Mouse (Mus musculus) adrenal gland, adult 8-10 months (tissue): ENCODE data around the gene Socs1. TPM values are rescaled to one million over a fixed set of nuclear protein-coding genes. Genes with fewer than 3 reads are reported as not detected.
"Not testable (repeated sequence)": the region's sequence is repeated elsewhere in the genome, so short reads cannot be mapped to it uniquely, and the experiment has no call there.

Experiments
- DNase-seq: peaks from one replicate; pipeline ENCODE4 v3.0.0; 2022
- total RNA-seq, 4 experiments: library from RNA; stranded (reverse); gene quantifications; 2 replicates each; pipeline ENCODE4 v1.2.4; 2022

Gene Socs1
- total RNA-seq = 10 to 100 TPM in 1 of 4 experiments, 1 to 10 TPM in 3; 2.9 to 14.3 (median 4.2) TPM

DNA sequence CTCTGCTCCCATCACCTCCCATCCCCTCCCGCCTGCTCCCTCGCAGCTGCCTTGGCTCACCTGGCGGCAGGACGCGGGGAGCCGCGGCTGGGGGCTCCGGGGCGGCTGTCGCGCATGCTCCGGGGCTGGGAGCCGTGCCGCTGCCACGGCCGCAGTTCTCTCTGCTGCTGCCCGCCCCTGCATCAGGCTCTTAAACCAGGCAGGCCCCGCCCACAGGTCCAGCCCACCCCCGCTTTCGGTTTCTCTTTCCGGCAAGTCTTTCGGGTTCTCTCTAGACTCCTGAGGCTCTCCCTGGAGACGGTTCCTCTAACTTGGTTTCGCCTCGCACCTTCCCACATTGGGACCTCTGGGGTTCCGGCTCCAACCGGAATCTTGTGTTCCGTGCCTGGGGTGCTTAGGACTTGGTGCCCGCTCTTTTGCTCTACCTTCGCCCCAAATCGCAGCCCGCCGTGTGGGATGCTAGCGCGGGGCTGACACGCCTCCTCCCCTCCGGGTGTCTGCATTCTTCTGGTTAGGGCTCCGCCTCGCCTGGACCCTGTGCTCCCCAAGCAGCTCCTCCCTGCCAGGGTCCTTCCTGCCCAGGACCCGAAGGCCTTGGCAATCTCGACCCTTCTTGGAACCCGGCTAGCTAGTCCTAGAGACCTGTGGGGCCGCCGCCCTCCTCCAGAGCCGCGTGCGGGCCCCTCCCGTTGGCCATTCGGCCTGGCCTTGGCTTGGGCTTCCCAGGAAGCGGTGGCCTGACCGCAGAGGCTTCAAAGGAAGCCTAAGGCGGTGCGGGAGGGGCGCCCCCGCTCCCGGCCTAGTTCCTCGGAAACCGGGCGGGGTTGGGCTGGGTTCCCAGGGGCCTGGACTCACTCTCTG, at the start of gene Socs1:
Gene Socs1 (minus strand): TSS at position 166 of the 861 bp plus-strand sequence.
- DNase-seq = peak; percentile 81

DNA sequence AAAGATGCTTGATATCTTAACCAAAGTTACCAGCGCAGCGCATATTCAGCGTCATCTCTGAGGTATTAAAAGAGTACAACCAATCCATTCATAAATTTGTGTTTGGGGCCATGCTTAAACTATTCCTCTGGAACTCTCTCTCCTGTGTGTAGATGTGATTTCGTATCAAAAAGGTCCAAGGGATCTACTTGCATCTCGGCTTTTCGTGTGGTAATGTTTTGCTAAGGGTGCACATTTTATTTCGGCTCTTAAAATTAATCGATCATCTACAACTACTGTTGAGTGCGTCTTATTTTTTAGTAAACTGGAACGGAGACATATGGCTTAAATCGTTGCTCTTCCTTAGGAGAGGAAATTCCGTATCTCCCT, 49.2 kb upstream of the Socs1 start:
- no peak for DNase-seq

DNA sequence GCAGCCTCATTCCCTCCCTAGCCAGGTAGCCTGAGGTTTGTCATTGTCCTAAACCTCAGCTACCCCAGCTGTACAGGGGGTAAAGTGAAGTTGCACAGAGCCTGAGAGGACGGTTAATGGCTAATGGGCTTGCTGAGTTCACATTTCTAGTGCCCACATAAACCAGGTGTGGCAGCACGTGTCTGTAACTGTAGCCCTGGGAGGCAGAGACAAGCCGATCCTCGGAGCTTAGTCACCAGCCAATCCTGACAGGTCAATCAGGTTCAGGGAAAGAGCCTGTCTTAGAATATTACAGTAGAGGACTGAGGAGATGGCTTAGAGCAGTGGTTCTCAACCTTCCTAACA, 43.1 kb upstream of the Socs1 start:
- no peak for DNase-seq

DNA sequence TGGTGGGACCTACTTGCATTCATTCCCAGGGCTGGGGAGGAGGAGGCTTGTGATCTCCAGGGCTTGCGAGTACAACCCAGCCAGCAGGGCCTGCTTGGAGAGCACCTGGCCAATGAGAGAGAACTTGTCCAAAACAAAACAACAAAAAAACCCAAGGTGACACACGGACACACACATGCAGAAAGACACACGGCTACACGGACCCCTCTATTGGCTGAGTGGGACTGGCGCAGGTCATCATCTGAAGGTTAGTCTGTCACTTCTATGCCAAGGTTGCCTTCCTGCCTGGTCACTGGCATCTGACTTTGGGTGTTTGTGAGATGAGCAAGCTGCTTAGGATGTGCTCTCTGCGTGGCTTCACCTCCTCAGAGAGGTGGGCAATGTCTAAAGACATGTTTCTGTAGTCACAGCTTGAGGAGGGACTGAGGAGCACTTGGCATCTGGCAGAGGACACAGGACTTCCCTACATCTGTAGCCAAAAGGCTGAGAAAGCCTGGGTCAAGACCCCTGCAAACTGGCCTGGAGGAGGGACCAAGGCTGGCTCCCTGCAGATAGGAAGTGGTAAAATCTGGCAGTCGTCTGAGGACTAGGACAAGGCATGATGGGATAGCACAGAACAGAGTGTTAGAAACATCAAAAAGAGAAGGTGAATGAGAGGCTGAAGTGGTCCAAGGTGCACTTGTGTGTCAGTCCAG, 42.6 kb upstream of the Socs1 start:
- no peak for DNase-seq

DNA sequence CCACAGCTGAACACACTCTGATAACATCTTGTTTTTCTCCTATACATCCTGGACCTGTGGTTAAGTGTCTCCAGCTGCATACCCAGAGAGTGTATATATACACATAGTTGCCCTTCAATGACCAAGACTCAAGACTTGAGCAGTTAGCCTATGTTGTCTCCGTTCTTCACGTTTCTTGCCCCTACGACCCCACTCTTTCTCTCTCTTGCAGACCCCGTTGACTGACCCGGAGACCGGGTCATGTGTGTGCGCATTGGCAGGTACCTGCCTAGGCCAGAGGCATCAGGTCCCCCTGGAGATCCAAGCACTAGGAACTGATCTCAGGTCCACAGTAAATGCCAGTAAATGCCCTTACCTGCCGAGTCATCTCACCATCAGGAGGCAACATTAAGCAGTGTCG, 41.9 kb upstream of the Socs1 start:
- no peak for DNase-seq

DNA sequence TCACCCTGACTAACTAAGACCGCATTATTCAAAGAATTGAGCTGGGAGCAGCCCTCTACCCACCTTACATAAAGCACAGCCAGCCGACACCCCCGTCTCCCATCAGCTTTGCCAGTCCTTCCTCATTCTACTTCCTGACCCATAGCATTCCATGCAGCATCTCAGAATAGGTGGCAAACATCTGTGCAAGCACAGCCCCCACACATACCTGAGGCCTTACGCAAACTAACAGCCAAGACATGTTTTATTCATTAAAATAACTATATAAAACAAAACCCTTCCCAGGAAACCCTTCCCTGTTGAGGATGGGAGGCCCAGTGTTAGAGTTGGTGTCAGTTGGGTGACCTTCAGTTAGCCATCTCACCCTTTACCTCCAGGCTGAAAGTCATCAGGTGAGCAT, 40.5 kb upstream of the Socs1 start:
- no peak for DNase-seq

DNA sequence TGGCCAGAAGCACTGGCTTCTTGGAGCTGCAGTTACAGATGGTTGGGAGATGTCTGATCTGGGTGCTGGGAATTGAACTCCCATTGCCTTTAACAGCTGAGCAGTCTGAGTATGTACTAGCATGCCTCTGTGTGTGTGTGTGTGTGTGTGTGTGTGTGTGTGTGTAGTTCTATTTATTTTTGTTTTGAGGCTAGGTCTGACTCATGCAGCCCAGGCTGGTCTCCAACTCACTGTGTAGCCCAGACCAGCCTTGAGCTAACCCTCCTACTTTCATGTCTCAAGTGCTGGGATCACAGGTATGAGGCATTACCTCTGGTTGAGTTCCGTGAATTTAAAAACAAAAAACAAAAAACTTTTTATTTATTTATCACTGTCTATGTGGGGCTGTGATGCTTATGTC, 39.2 kb upstream of the Socs1 start:
- no peak for DNase-seq

DNA sequence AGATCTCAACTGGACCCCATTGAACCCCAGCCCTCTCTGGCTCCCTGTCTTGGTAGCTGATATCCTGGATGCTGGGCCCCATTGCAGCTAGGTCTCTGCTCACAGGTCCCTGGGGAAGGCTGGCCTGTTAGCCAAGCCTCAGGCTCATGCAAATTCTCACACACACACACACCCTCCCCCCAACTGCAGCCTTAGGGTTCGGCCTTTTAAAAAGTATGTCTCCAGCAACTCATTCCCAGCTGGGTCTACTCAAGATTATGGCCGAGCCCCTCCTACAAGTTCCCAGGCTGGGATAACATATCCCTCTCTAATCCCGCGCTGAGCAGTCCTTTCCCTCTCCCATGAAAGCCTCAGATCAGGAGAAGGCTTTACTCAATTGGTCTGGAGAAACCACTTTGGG, 36.1 kb upstream of the Socs1 start:
- DNase-seq = no peak

DNA sequence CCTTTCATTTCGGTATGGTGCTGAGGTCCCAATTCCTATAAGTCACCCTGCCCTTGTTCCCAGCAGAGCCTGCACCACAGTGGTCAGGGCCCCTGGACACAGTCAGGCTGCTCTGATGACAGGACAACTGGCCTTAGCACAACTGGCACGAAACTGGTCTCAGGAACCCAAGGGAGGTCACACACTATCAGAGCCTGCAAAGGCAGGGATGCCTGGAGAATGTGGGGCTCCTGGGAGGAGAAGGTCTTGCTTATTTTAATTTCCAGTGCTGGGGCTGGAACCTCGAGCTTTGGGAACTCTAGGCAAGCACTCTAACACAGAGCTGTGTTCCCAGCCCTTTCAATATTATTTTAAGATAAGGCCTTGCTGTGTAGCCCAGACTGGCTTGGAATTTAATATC, 34.6 kb upstream of the Socs1 start:
- DNase-seq = no peak

DNA sequence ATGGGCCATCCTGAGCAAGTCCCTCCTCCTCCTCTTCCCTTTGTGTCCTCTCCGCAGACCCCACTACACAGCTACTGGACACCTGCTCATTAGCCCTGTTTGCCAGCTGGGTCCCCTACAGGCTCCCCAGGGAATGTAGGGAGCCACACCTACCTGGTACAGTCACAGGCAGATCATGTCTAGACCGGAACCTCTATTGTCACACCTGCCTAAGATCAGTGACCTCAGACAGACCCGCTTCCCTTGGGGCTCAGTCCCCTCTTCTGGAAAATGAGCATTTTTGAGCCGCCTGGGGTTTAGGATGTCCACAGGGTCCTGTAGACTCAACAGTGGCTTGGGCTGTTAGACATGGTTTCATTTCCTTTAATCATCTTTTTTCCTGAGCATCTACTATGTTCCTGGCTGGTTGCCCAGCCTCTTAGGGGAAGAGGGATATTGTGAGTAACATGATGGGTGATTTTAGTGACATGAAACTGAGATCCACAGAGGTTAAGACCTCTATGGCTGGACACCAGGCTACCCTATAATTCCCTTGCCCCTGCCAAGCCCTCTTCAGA, 33.3 kb upstream of the Socs1 start:
- no peak for DNase-seq

DNA sequence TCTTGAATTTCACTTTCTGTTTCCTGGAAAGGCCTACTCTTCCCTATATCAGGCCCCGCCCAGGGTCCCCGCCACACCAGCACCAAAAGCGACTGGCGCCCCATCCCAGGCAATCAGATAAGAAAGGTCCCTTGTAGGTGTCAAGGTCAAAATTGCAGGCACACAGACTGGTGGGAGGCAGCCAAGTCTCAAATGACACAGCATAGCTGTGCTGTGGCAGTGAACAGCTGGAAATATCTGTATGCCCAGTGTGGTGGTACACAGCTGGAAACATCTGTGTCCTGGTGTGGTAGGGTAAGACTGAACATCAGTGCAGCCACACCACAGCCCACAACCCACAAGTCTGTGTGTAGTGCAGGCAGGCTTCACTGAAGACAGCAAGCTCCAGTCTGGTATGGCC, 29.5 kb upstream of the Socs1 start:
- no peak for DNase-seq

DNA sequence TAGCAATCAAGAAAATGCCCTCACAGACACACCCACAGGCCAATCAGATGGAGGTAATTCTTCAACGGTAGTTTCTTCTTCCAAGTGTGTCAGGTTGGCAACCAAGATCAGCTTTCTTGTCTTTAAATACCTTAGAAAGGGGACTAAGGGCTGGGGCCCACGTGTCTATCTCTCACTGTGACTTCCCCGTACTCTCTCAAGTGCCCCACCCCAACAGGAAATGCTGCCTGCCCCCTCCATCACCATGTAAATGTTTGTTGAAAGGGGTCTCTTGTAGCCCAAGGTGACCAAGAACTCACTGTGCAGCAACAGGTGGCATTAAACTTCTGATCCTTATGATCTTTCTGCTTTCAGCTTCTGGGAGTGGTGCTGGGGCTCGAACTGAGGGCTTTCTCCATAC, 28.4 kb upstream of the Socs1 start:
- DNase-seq = no peak

DNA sequence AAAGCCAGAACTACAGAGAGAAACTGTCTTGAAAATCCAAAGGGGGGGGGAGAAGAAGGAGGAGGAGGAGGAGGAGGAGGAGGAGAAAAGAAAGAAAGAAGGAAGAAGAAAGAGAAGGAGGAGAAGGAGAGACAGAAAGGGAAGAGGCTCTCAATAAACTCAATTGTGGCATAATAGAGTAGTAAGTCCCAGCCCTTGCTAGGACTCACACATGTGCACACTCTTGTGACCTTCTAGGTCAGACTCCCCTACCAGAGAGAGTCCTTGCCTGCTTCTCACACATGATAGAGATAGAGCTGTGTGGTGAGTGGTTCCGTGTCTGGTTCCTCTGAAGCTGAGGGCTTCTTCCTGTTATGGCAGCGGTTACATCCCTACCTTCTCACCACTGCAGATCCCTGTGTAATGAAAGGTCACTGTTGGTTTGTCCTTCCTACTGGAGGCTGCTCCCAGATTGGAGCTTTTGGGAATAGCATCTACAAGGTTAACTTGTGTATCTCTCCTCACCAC, 27.6 kb upstream of the Socs1 start, which contains the start of gene Gm11172:
Gene Gm11172 (plus strand): TSS at position 51 of the 507 bp plus-strand sequence.
- no peak for DNase-seq

DNA sequence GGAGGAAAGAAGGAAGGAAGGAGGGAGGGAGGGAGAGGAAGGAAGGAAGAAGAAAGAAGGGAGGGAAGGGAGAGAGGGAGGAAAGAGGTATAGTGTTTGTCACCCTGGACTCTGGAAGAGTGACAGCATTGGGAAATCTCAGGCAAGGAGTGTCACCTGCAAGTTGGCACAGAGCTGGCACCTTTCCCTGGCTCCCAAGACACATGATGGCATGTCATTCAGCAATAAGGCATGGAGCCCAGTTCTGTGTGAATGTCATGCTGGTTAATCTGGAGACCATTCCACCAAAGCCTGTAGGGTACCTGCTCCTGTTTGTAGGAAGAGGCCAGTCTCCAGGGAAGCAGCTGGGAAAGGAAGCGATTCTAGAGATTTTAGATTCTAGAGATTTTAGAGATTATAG, 25.0 kb upstream of the Socs1 start:
- DNase-seq = no peak

DNA sequence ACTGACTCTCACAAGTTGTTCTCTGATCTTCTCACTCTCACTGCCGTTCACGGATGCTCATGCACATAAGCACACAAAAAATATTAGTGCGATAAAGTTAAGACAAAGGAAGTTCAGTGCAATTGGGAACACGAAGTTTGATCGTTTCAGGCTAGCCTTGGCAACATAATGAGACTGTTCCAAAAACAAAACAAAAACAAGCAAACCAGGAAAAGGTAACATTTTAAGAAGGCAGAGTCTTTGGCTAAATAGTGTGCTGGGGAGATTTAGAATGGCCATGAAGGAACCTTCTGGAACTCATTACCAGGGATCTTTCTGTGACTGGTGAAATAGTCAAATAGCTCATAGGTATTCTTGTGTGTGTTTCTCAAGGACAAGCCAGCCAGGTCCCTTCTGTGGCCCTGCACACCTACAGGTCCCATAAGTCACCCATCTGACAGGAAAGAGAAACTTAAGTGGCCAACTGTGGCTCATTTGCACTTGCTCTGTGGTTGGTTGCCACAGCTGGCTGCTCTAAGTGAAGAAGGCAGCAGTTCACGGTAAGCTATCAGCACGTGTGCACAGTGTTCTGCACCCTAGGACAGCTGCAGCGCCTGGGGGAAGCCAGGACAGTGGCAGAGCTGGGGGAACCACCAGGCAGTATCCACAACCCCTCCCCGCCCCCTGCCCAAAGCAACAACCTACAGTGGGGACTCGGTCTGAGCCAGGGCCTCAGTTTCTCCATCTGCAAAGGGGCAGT, 20.6 kb upstream of the Socs1 start, which contains the start of gene Prm1:
Gene Prm1 (minus strand): TSS at position 51 of the 739 bp plus-strand sequence.
- no peak for DNase-seq

DNA sequence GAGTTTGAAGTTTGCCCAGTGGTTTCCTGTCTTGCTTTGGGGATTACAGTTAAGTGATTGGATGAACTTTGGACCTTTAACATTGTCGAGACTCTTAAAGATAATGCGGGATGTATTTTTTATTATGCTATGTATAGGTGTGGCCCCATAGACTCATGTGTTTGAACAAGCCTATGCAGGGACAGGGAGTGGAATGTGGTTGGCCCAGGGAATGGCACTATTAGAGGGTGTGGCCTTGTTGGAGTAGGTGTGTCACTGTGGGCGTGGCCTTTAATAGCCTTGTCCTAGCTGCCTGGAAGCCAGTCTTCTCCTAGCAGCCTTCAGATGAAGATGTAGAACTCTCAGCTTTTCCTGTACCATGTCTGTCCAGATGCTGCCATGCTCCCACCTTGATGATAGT, 17.1 kb upstream of the Socs1 start:
- not testable (repeated sequence) for DNase-seq

DNA sequence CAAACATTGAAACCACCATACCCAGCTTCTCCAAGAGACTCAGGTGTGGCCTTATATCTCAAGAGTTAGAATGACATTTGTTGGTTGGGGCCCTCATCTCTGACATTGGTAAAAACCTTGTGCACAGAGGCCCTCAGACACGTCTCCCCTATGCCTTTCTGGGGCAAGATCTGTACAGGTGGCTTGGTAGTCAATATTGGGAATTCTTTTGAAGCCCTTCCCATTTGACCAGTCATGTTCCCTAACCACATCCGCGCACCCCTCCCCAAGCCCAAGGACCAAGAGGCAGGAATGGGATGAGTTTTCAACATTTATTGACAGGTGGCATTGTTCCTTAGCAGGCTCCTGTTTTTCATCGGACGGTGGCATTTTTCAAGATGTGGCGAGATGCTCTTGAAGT, 10.7 kb upstream of the Socs1 start, which contains the start of gene Prm2:
Gene Prm2 (minus strand): TSS at position 101 of the 400 bp plus-strand sequence.
- DNase-seq = no peak

DNA sequence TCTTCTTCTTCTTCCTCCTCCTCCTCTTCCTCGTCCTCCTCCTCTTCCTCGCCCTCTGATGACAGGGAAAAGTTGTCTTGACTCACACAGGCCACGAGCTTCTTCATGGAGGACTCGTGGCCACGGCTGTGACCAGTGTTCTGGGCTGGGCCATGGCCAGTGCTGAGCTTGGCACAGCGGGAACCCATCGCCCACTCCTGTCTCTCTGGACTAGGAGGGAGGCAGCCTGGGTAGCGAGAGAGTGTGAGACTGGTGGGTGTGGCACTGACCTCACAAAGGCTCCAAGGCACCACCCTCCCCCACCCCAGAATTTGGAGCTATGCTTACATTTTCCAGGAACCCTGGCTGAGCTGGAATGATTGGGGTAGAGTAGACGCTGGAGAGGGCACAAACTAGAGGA, 5.4 kb upstream of the Socs1 start, which contains the start of gene Prm3:
Gene Prm3 (minus strand): TSS at position 213 of the 400 bp plus-strand sequence.
- DNase-seq = no peak

DNA sequence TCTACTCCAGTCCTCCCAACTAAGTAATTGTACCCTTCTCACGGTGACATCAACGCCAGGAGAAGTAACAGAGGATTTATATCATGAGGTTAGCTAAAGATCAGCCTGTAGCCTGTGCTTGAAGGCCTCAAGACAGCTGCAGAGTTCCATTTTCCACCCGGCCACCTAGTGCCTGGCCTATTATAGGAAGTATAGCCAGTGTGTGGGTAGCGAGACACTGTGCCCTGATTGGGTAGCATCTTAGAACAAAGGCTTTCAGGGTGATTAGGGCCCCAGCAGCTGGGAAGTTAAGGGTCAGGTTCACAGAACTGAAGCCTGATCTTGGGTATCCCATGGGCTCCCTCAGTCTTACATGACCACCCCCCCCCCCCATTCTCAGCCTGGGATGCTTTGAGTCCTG, 3.5 kb upstream of the Socs1 start:
- DNase-seq = no peak

DNA sequence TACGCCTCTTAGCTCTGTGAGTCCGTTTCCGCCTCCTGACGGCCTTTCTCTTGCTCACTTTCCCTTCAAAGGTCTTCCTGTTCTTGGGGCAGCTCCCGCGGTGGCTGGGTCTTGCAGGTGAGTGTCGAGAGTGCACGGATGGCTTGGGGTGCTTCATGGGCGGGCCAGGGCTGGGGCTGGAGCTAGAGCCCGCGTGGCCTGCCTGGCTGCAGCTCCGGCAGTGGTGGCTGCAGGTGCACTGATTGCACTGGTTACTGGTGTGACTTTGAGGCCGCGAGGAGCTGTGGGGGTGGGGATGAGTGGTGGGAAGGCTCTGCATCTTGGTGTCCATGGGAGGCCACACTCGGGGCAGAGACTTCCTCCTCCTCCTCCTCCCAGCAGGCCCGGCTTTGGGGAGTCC, 2.9 kb upstream of the Socs1 start, which contains the start of gene Tnp2:
Gene Tnp2 (minus strand): TSS at position 390 of the 400 bp plus-strand sequence.
- DNase-seq = no peak

DNA sequence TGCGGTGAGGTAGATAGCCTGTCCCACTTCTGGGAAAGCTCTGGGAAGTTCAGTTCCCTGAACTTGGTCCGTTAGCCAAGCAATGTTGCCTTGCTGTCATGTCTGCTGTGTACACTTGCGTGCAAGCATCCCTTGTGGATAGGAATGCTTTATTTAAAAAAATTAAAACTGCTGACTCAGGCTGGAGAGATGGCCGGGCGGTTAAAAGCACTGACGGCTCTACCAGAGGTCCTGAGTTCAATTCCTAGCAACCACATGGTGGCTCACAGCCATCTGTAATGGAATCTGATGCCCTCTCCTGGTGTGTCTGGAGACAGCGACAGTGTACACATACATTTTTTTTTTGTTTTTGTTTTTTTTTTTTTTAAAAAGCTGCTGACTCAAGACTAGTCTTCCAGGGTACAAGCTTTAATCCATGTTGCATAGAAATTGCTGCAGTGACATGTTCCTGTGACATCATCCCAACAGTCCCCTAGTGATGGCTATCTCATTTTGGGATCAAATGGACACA, 2.3 kb upstream of the Socs1 start:
- DNase-seq = no peak
